Mouse (Mus musculus): ENCODE measurements at regions not wholly inside any gene's neighbourhood (a gene's known extent, or its start where the extent isn't known, plus 50 kb on each side); places are given as distances from the start of the nearest gene placed in this dataset.

DNA sequence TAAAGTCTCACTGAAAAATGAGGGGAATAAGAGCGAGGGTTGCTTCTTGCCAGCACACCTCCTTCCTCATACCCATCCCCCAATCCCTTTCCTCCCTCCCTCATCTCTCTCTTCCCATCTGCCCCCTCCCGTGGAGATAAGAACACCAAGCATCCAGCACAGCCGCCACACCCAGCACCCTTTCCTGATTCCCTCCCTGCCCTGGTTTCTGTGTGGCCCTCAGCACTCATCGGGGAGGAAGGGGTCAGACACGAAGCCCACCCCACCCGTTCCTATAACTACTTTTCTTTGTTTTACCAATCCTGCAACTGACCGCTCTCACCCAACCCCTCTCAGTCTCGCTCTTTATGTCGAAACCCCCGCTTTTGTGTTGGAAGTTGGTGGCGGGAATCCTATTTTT lies 137.3 kb downstream of the Rpl14 start:
- TF ChIP-seq FLI1 (IDR thresholded peaks at IDR 0.05; ENCODE audit: low read length) = no peak
- TF ChIP-seq GATA1 (IDR thresholded peaks at IDR 0.05; ENCODE audit: borderline replicate concordance, low read length) = no peak
- H3K27me3 ChIP-seq (replicated peaks) = peaks cover 10% of the 10 kb centered on the region
- no peak overlapping the region for H3K4me3 ChIP-seq (replicated peaks)
- H3K4me1 ChIP-seq = peaks cover 3% of the 10 kb centered on the region; the same call in 1 of the 2 replicates
- no peaks in the 10 kb centered on the region for H3K36me3 ChIP-seq (replicated peaks; ENCODE audit: low read length)
- peaks cover 26% of the 10 kb centered on the region for H3K9me3 ChIP-seq

- TF ChIP-seq GATA1 (IDR thresholded peaks at IDR 0.05; ENCODE audit: borderline replicate concordance, low read length) = no peak
- TF ChIP-seq FLI1 (IDR thresholded peaks at IDR 0.05; ENCODE audit: low read length) = no peak
- no peaks in the 10 kb centered on the region for H3K36me3 ChIP-seq (replicated peaks; ENCODE audit: low read length)
- H3K9me3 ChIP-seq = peaks cover 31% of the 10 kb centered on the region
- no peak overlapping the region for H3K4me3 ChIP-seq (replicated peaks)
- H3K4me1 ChIP-seq = peaks cover 3% of the 10 kb centered on the region; the same call in 1 of the 2 replicates
- peaks cover 10% of the 10 kb centered on the region for H3K27me3 ChIP-seq (replicated peaks)
Measured at GRCm38 (mm10) chr9:120709146-120709655, 138.0 kb downstream of the Rpl14 start.

- no peak for TF ChIP-seq FLI1 (IDR thresholded peaks at IDR 0.05; ENCODE audit: low read length)
- no peak for TF ChIP-seq GATA1 (IDR thresholded peaks at IDR 0.05; ENCODE audit: borderline replicate concordance, low read length)
- Histone ChIP-seq H3K36me3 (replicated peaks; ENCODE audit: low read length) (no peaks in the 10 kb centered on the region), H3K9me3 (peaks cover 52% of the 10 kb centered on the region)
Measured at GRCm38 (mm10) chr9:120712987-120713386, 141.7 kb downstream of the Rpl14 start.

GRCm38 (mm10) chr9:120715665-120716121 lies 144.4 kb downstream of the Rpl14 start:
- Histone ChIP-seq H3K9me3 (peaks cover 52% of the 10 kb centered on the region), H3K27me3 (replicated peaks) (no peaks in the 10 kb centered on the region)
- TF ChIP-seq GATA1 (IDR thresholded peaks at IDR 0.05; ENCODE audit: borderline replicate concordance, low read length) (no peak), FLI1 (IDR thresholded peaks at IDR 0.05; ENCODE audit: low read length) (no peak)

More at GRCm38 (mm10) chr9:120712987-120713386, 141.7 kb downstream of the Rpl14 start:
- H3K27me3 ChIP-seq (replicated peaks) = peaks cover 3% of the 10 kb centered on the region
- H3K4me3 ChIP-seq (replicated peaks) = no peak overlapping the region
- H3K4me1 ChIP-seq = peaks cover 3% of the 10 kb centered on the region; the same call in 1 of the 2 replicates

DNA sequence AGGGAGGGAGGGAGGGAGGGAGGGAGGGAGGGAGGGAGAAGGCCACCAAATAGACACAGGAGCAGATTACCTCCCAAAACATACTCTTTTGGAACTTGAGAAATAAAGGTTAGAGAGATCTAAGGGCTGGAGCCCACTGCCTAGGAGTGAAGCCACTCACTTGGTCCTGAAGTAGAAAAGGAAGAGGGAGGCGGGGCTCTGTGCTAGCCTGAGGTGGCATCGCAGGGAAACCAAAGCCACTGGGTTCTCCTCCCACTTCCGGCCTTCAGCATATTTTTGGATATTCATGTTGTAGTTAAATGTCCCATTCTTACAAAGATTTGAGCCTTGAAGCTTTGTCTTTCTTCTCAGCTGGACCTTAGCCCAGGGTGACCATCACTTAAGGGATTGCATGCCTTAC lies 147.6 kb downstream of the Rpl14 start:
- Histone ChIP-seq H3K36me3 (replicated peaks; ENCODE audit: low read length) (no peaks in the 10 kb centered on the region), H3K4me3 (replicated peaks) (peak overlapping the region; percentile 40), H3K9me3 (peaks cover 37% of the 10 kb centered on the region), H3K27me3 (replicated peaks) (peaks cover 3% of the 10 kb centered on the region), H3K4me1 (peaks cover 22% of the 10 kb centered on the region)
- no peak for TF ChIP-seq GATA1 (IDR thresholded peaks at IDR 0.05; ENCODE audit: borderline replicate concordance, low read length)
- TF ChIP-seq FLI1 (IDR thresholded peaks at IDR 0.05; ENCODE audit: low read length) = no peak

More at GRCm38 (mm10) chr9:120715665-120716121, 144.4 kb downstream of the Rpl14 start:
- Histone ChIP-seq H3K4me1 (peaks cover 15% of the 10 kb centered on the region), H3K4me3 (replicated peaks) (no peak overlapping the region), H3K36me3 (replicated peaks; ENCODE audit: low read length) (no peaks in the 10 kb centered on the region)

- Histone ChIP-seq H3K4me1 (peaks cover 22% of the 10 kb centered on the region), H3K4me3 (replicated peaks) (no peak overlapping the region), H3K36me3 (replicated peaks; ENCODE audit: low read length) (no peaks in the 10 kb centered on the region), H3K27me3 (replicated peaks) (peaks cover 5% of the 10 kb centered on the region), H3K9me3 (peaks cover 31% of the 10 kb centered on the region)
- no peak for TF ChIP-seq FLI1 (IDR thresholded peaks at IDR 0.05; ENCODE audit: low read length)
- no peak for TF ChIP-seq GATA1 (IDR thresholded peaks at IDR 0.05; ENCODE audit: borderline replicate concordance, low read length)
Measured at GRCm38 (mm10) chr9:120721451-120722123, 150.3 kb downstream of the Rpl14 start.

DNA sequence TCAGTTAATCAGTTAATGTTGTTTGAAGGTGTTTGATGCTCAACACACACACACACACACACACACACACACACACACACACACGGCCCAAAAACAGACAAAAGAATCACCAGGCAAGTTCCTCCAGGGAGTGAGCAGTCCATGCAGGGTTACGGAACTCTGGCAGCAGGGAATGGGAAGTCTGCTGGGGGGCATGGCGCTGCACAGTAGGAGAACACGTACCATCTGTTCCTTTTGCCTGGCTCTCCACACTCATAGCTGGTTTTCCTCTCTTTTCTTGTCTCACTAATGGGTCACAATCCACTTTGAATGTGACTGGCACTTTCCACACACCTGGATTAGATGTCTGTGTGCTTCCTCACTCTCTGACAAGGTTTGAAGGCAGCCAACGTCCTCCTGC lies 151.8 kb downstream of the Rpl14 start:
- TF ChIP-seq FLI1 (IDR thresholded peaks at IDR 0.05; ENCODE audit: low read length) (no peak), GATA1 (IDR thresholded peaks at IDR 0.05; ENCODE audit: borderline replicate concordance, low read length) (no peak)

GRCm38 (mm10) chr9:120731952-120732622 lies 160.8 kb downstream of the Rpl14 start:
- no peaks in the 10 kb centered on the region for H3K36me3 ChIP-seq (replicated peaks; ENCODE audit: low read length)
- H3K27me3 ChIP-seq (replicated peaks) = peaks cover 31% of the 10 kb centered on the region
- no peak for TF ChIP-seq GATA1 (IDR thresholded peaks at IDR 0.05; ENCODE audit: borderline replicate concordance, low read length)
- TF ChIP-seq FLI1 (IDR thresholded peaks at IDR 0.05; ENCODE audit: low read length) = no peak
- no peaks in the 10 kb centered on the region for H3K4me1 ChIP-seq
- H3K9me3 ChIP-seq = peaks cover 31% of the 10 kb centered on the region
- H3K4me3 ChIP-seq (replicated peaks) = no peak overlapping the region

More for the DNA sequence above, 151.8 kb downstream of the Rpl14 start:
- Histone ChIP-seq H3K4me3 (replicated peaks) (no peak overlapping the region), H3K36me3 (replicated peaks; ENCODE audit: low read length) (no peaks in the 10 kb centered on the region), H3K9me3 (peaks cover 32% of the 10 kb centered on the region), H3K27me3 (replicated peaks) (peaks cover 5% of the 10 kb centered on the region), H3K4me1 (peaks cover 22% of the 10 kb centered on the region)

DNA sequence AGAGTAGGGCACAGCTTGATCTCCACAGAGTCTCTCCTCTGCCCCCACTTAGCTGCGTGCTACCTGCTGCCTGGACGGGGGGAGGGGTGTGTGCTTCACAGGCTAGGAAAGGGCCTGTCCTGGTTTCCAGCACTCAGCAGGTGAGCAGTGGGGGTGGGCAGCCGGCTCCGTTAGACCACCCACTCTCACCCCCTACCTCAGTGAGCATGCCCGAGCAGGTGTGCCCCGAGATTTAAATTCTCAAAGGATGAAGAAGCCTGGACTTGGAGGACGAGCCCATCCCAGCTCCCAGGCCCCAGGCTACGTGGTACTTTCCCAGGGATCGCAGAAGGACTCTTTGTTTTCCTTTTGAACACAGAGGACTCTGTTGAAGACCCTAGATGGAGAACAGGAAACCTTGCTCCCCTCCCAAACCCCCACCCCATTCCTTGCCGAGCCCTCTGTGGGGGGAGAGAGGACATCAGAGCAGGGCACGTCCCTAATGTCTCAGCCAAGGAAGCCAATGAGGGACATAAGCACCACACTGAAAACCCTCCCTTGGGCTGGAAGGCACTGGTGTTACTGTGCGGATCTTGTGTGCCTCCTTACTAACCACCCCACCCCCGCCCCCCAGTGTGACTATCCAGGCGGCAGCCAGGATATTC lies 161.5 kb downstream of the Rpl14 start:
- H3K4me1 ChIP-seq = no peaks in the 10 kb centered on the region
- H3K4me3 ChIP-seq (replicated peaks) = no peak overlapping the region
- TF ChIP-seq FLI1 (IDR thresholded peaks at IDR 0.05; ENCODE audit: low read length) = no peak
- TF ChIP-seq GATA1 (IDR thresholded peaks at IDR 0.05; ENCODE audit: borderline replicate concordance, low read length) = no peak
- no peaks in the 10 kb centered on the region for H3K36me3 ChIP-seq (replicated peaks; ENCODE audit: low read length)
- peaks cover 27% of the 10 kb centered on the region for H3K9me3 ChIP-seq
- H3K27me3 ChIP-seq (replicated peaks) = peaks cover 31% of the 10 kb centered on the region

All from megakaryocyte, embryonic 14.5 days (primary cell).